Comparison of ENCODE assay signal across 8 mouse cellular contexts in genomic region chr7:112157584-112158315, GRCm38 (mm10). TPM values are rescaled to one million over a fixed set of nuclear protein-coding genes. Genes with fewer than 3 reads are reported as not detected.
A peak's percentile ranks its signal among the peaks of the same experiment; 100 is the strongest.
DNase-seq lines count a peak whose midpoint lies in the region; ATAC-seq and TF ChIP-seq lines count a peak whose summit lies in the region.

No protein-coding gene starts in this region.

- no peak for TF ChIP-seq CTCF in lung, embryonic 14.5 days (IDR thresholded peaks at IDR 0.05; ENCODE audit: low read depth)

- H3K9me3 ChIP-seq in lung, embryonic 14.5 days (ENCODE audit: low read depth, low read length), result no peaks in the 10 kb centered on the region
- H3K9me3 ChIP-seq in midbrain, embryonic 10.5 days (replicated peaks), result no peaks in the 10 kb centered on the region

- H3K9ac ChIP-seq in lung, embryonic 14.5 days, result peak overlapping the region; percentile 55

- peak overlapping the region; percentile 77 for H3K27ac ChIP-seq in lung, embryonic 14.5 days (ENCODE audit: low read depth)
- peak overlapping the region; percentile 81 for H3K27ac ChIP-seq in midbrain, embryonic 10.5 days (replicated peaks)

- peak overlapping the region; percentile 51 for H3K4me3 ChIP-seq in lung, embryonic 14.5 days (ENCODE audit: low read depth, low read length)
- H3K4me3 ChIP-seq in midbrain, embryonic 10.5 days, result peak overlapping the region; percentile 60

- H3K27me3 ChIP-seq in lung, embryonic 14.5 days (ENCODE audit: insufficient read depth, low read length), result no peaks in the 10 kb centered on the region
- peaks cover 40% of the 10 kb centered on the region for H3K27me3 ChIP-seq in midbrain, embryonic 10.5 days (ENCODE audit: low read depth, poor library complexity, severe bottlenecking)

- 13% methylated on average over 23 of the region's 23 CpGs for WGBS in lung, embryonic 14.5 days
- WGBS in midbrain, embryonic 10.5 days, result 10% methylated on average over 20 of the region's 23 CpGs

- H3K36me3 ChIP-seq in lung, embryonic 14.5 days (ENCODE audit: insufficient read depth), result no peaks in the 10 kb centered on the region
- no peaks in the 10 kb centered on the region for H3K36me3 ChIP-seq in midbrain, embryonic 10.5 days

- peak; percentile 59 for DNase-seq in lung, embryonic 14.5 days
- no peak for DNase-seq in lung, postnatal 14 days
- peak; percentile 47 for DNase-seq in embryo, embryonic 9.5 days (ENCODE audit: extremely low spot score)
- peak; percentile 42 for DNase-seq in kidney, adult 18-20 months
- peak; percentile 37 for DNase-seq in midbrain, embryonic 10.5 days (ENCODE audit: low spot score)
- no peak for DNase-seq in spleen, postnatal 14 days (ENCODE audit: low spot score in 2 of 2)
- no peak for DNase-seq in adrenal gland, postnatal 36 days

- ATAC-seq in lung, embryonic 14.5 days (ENCODE audit: insufficient read depth), result peak; percentile 29
- no peak for ATAC-seq in activated CD4-positive, CD25-positive, alpha-beta regulatory T cell, adult 4 months

- peak overlapping the region; percentile 67 for H3K4me2 ChIP-seq in lung, embryonic 14.5 days

- peaks cover 11% of the 10 kb centered on the region for H3K4me1 ChIP-seq in lung, embryonic 14.5 days (ENCODE audit: insufficient read depth)
- H3K4me1 ChIP-seq in midbrain, embryonic 10.5 days, result peaks cover 34% of the 10 kb centered on the region

RNA-seq across cellular contexts. Expression of gene Dkk3, which starts 1.1 kb away (rescaled TPM):
- polyA plus RNA-seq in lung, embryonic 14.5 days (2014; fragmentation: Nextera tagmentation; extraction: Ambion mirVana), result 25.1 and 28.1 TPM in 2 replicates
- 12.9 and 14.6 TPM in 2 replicates for polyA plus RNA-seq in midbrain, embryonic 10.5 days (2016; fragmentation: Nextera tagmentation; extraction: Ambion mirVana)
- 10 to 100 TPM; 15.9 to 18.9 TPM for total RNA-seq in adrenal gland, postnatal 36 days (2021)
- polyA plus RNA-seq in activated CD4-positive, CD25-positive, alpha-beta regulatory T cell, adult 4 months (2017; shearing (Covaris generic)), result under 1 TPM; 0.42 to 0.54 TPM

Comparison
In these comparisons a context has a peak if more than half of its experiments do, and no peak if none do; other contexts are left out.
1. DNase-seq: peak in lung, embryonic 14.5 days (single experiment), embryo, embryonic 9.5 days (single experiment), kidney, adult 18-20 months (single experiment) and midbrain, embryonic 10.5 days (single experiment); none in lung, postnatal 14 days (single experiment), spleen, postnatal 14 days (0 of 2) and adrenal gland, postnatal 36 days (0 of 2).